Mouse (Mus musculus) thymus, adult 2 months (tissue): ENCODE results near the gene Pak3.

ENCODE experiments used
- CTCF ChIP-seq: fragments of 200-500 bp; IDR thresholded peaks from 2 replicates; pipeline ENCODE4 v1.5.1; 2012; ENCODE audit warnings: mild to moderate bottlenecking, control low read depth, low read length, moderate library complexity, borderline replicate concordance; ENCODE audit not compliant: control insufficient read depth, poor library complexity, insufficient read depth; ENCODE audit errors: extremely low read depth
- POLR2A ChIP-seq: fragments of 200-500 bp; IDR thresholded peaks from 2 replicates; pipeline ENCODE4 v1.6.1; 2012; ENCODE audit warnings: mild to moderate bottlenecking, low read length, control low read depth, moderate library complexity; ENCODE audit not compliant: control insufficient read depth, poor library complexity, insufficient read depth; ENCODE audit errors: extremely low read depth

GRCm38 (mm10) chrX:143618734-143619133 lies 100.3 kb downstream of the Pak3 start:
- TF ChIP-seq POLR2A (no peak), CTCF (no peak)
